Mouse (Mus musculus) cerebellum, postnatal 36 days (tissue): ENCODE measurements at regions not wholly inside any gene's neighbourhood (a gene's known extent, or its start where the extent isn't known, plus 50 kb on each side); places are given as distances from the start of the nearest gene placed in this dataset.
"Not testable (repeated sequence)": the region's sequence is repeated elsewhere in the genome, so short reads cannot be mapped to it uniquely, and the experiment has no call there.

Experiments
- DNase-seq, 2 experiments: peaks; one replicate each; pipeline ENCODE4 v3.0.0; 2021 to 2022; ENCODE audit warnings: mixed read lengths in 2 of 2

GRCm38 (mm10) chr10:96374293-96375069 lies 238.1 kb downstream of the Gm5426 start:
- DNase-seq: no peak

GRCm38 (mm10) chr10:96375070-96375447 lies 238.7 kb downstream of the Gm5426 start:
- no peak for DNase-seq

GRCm38 (mm10) chr10:96377549-96377948 lies 239.3 kb upstream of the Btg1 start:
- no peak for DNase-seq

- no peak for DNase-seq
Observed at GRCm38 (mm10) chr10:96379016-96379771, 237.6 kb upstream of the Btg1 start.

GRCm38 (mm10) chr10:96381664-96382063 lies 235.1 kb upstream of the Btg1 start:
- DNase-seq: no peak

- no peak for DNase-seq
Observed at GRCm38 (mm10) chr10:96391748-96392147, 225.1 kb upstream of the Btg1 start.

GRCm38 (mm10) chr10:96392836-96393235 lies 224.0 kb upstream of the Btg1 start:
- no peak for DNase-seq

GRCm38 (mm10) chr10:96394210-96394609 lies 222.6 kb upstream of the Btg1 start:
- no peak for DNase-seq

- DNase-seq: no peak
Observed at GRCm38 (mm10) chr10:96395017-96395416, 221.8 kb upstream of the Btg1 start.

- no peak for DNase-seq
Observed at GRCm38 (mm10) chr10:96397931-96398561, 218.8 kb upstream of the Btg1 start.

- DNase-seq: no peak
Observed at GRCm38 (mm10) chr10:96398562-96399288, 218.1 kb upstream of the Btg1 start.

- DNase-seq: no peak
Observed at GRCm38 (mm10) chr10:96399636-96400400, 217.0 kb upstream of the Btg1 start.

- no peak for DNase-seq
Observed at GRCm38 (mm10) chr10:96400793-96401192, 216.0 kb upstream of the Btg1 start.

- DNase-seq: no peak
Observed at GRCm38 (mm10) chr10:96406306-96406705, 210.5 kb upstream of the Btg1 start.

GRCm38 (mm10) chr10:96407846-96408245 lies 209.0 kb upstream of the Btg1 start:
- no peak for DNase-seq

GRCm38 (mm10) chr10:96408250-96408649 lies 208.6 kb upstream of the Btg1 start:
- no peak for DNase-seq

GRCm38 (mm10) chr10:96410028-96410427 lies 206.8 kb upstream of the Btg1 start:
- DNase-seq: no peak

GRCm38 (mm10) chr10:96414807-96415206 lies 202.0 kb upstream of the Btg1 start:
- DNase-seq: no peak

GRCm38 (mm10) chr10:96421506-96421905 lies 195.3 kb upstream of the Btg1 start:
- not testable (repeated sequence) for DNase-seq

GRCm38 (mm10) chr10:96427407-96427806 lies 189.4 kb upstream of the Btg1 start:
- DNase-seq: no peak

GRCm38 (mm10) chr10:96430142-96430541 lies 186.7 kb upstream of the Btg1 start:
- no peak for DNase-seq

- DNase-seq: no peak
Observed at GRCm38 (mm10) chr10:96435109-96435508, 181.7 kb upstream of the Btg1 start.
